Mouse (Mus musculus) hindbrain, embryonic 13.5 days (tissue): ENCODE measurements at regions not wholly inside any gene's neighbourhood (a gene's known extent, or its start where the extent isn't known, plus 50 kb on each side); places are given as distances from the start of the nearest gene placed in this dataset.

ENCODE experiments used
- ATAC-seq: fragments of 200-750 bp; cut with Nextera tagmentation; 2 replicates; pipeline ENCODE4 v1.8.0; 2017; ENCODE audit warnings: moderate TSS enrichment; ENCODE audit not compliant: low FRiP score
- H3K27ac ChIP-seq: fragments of 300-500 bp; sonication (generic); 2 replicates; pipeline ENCODE4 v1.5.1; 2015; ENCODE audit warnings: inconsistent platforms, mild to moderate bottlenecking, moderate library complexity
- H3K27me3 ChIP-seq: fragments of 300-500 bp; sonication (generic); 2 replicates; pipeline ENCODE4 v1.6.1; 2015; ENCODE audit warnings: mild to moderate bottlenecking, inconsistent platforms
- H3K36me3 ChIP-seq: fragments of 300-500 bp; sonication (generic); 2 replicates; pipeline ENCODE4 v1.6.1; 2015; ENCODE audit warnings: mild to moderate bottlenecking, inconsistent platforms
- H3K4me1 ChIP-seq: fragments of 300-500 bp; sonication (generic); replicated peaks from 2 replicates; pipeline ENCODE4 v1.6.1; 2015; ENCODE audit warnings: inconsistent platforms
- H3K4me2 ChIP-seq: fragments of 300-500 bp; sonication (generic); 2 replicates; pipeline ENCODE4 v1.6.1; 2015; ENCODE audit warnings: inconsistent platforms, mild to moderate bottlenecking, moderate library complexity
- H3K4me3 ChIP-seq: fragments of 300-500 bp; sonication (generic); 2 replicates; pipeline ENCODE4 v1.5.1; 2015; ENCODE audit warnings: mild to moderate bottlenecking, inconsistent platforms
- H3K9ac ChIP-seq: fragments of 300-500 bp; sonication (generic); 2 replicates; pipeline ENCODE4 v1.6.1; 2015; ENCODE audit warnings: mild to moderate bottlenecking, inconsistent platforms
- H3K9me3 ChIP-seq: fragments of 300-500 bp; sonication (generic); 2 replicates; pipeline ENCODE4 v1.6.1; 2016; ENCODE audit warnings: inconsistent platforms
- WGBS: fragments of 180-500 bp; shearing (Covaris S2); methylation state at CpG from one replicate; pipeline ENCODE4 v1.1.7; 2015; 5-methylcytosine and 5-hydroxymethylcytosine counted together

- 25% methylated on average over 6 of the region's 6 CpGs for WGBS
- Histone ChIP-seq H3K9ac (no peak overlapping the region), H3K9me3 (no peaks in the 10 kb centered on the region), H3K27ac (no peak overlapping the region), H3K4me3 (no peak overlapping the region), H3K27me3 (no peaks in the 10 kb centered on the region), H3K4me1 (0 out of 2 replicates have a peak, but pooled peaks cover 4% of the 10 kb centered on the region), H3K4me2 (peak overlapping the region; percentile 19; the same call in 1 of the 2 replicates), H3K36me3 (no peaks in the 10 kb centered on the region)
- peak; percentile 50 for ATAC-seq
These were observed 65.9 kb downstream of the Cdr1 start for GRCm38 (mm10) chrX:61119499-61119898.

- Histone ChIP-seq H3K4me1 (0 out of 2 replicates have a peak, but pooled peaks cover 4% of the 10 kb centered on the region), H3K9ac (peak overlapping the region; percentile 46; the same call in 1 of the 2 replicates), H3K9me3 (no peaks in the 10 kb centered on the region), H3K27me3 (no peaks in the 10 kb centered on the region), H3K4me3 (peak overlapping the region; percentile 37), H3K27ac (no peak overlapping the region), H3K36me3 (no peaks in the 10 kb centered on the region), H3K4me2 (peak overlapping the region; percentile 43)
- no peak for ATAC-seq
- 63% methylated on average over 4 of the region's 4 CpGs for WGBS
These were observed 68.0 kb downstream of the Cdr1 start for GRCm38 (mm10) chrX:61117368-61117767.

GRCm38 (mm10) chrX:61116010-61116447 lies 69.3 kb downstream of the Cdr1 start:
- Histone ChIP-seq H3K9ac (no peak overlapping the region), H3K36me3 (no peaks in the 10 kb centered on the region), H3K27me3 (no peaks in the 10 kb centered on the region), H3K4me2 (peak overlapping the region; percentile 43), H3K9me3 (no peaks in the 10 kb centered on the region), H3K27ac (peak overlapping the region; percentile 40), H3K4me1 (0 out of 2 replicates have a peak, but pooled peaks cover 4% of the 10 kb centered on the region), H3K4me3 (peak overlapping the region; percentile 37)
- peak; percentile 85 for ATAC-seq
- 24% methylated on average over 10 of the region's 10 CpGs for WGBS
